Mouse (Mus musculus) hindbrain, embryonic 12.5 days (tissue): ENCODE data around the gene 1600002K03Rik. TPM values are rescaled to one million over a fixed set of nuclear protein-coding genes. Genes with fewer than 3 reads are reported as not detected.
A peak's percentile ranks its signal among the peaks of the same experiment; 100 is the strongest.

Experiments
- ATAC-seq: fragments of 200-750 bp; cut with Nextera tagmentation; 2 replicates; pipeline ENCODE4 v1.8.0; 2017; ENCODE audit warnings: moderate TSS enrichment; ENCODE audit not compliant: low FRiP score
- H3K27ac ChIP-seq: fragments of 300-500 bp; sonication (generic); 2 replicates; pipeline ENCODE4 v1.5.1; 2016; ENCODE audit warnings: mild to moderate bottlenecking
- H3K27me3 ChIP-seq: fragments of 300-500 bp; sonication (generic); 2 replicates; pipeline ENCODE4 v1.6.1; 2016; ENCODE audit warnings: mild to moderate bottlenecking
- H3K36me3 ChIP-seq: fragments of 300-500 bp; sonication (generic); 2 replicates; pipeline ENCODE4 v1.6.1; 2016; ENCODE audit warnings: mild to moderate bottlenecking
- H3K4me1 ChIP-seq: fragments of 300-500 bp; sonication (generic); 2 replicates; pipeline ENCODE4 v1.6.1; 2016
- H3K4me2 ChIP-seq: fragments of 300-500 bp; sonication (generic); replicated peaks from 2 replicates; pipeline ENCODE4 v1.6.1; 2016; ENCODE audit warnings: mild to moderate bottlenecking
- H3K4me3 ChIP-seq: fragments of 300-500 bp; sonication (generic); 2 replicates; pipeline ENCODE4 v1.5.1; 2016; ENCODE audit warnings: mild to moderate bottlenecking
- H3K9ac ChIP-seq: fragments of 300-500 bp; sonication (generic); 2 replicates; pipeline ENCODE4 v1.6.1; 2016; ENCODE audit warnings: mild to moderate bottlenecking, moderate library complexity
- H3K9me3 ChIP-seq: fragments of 300-500 bp; sonication (generic); replicated peaks from 2 replicates; pipeline ENCODE4 v1.6.1; 2016; ENCODE audit warnings: mild to moderate bottlenecking
- WGBS: fragments of 180-500 bp; shearing (Covaris S2); methylation state at CpG from one replicate; pipeline ENCODE4 v1.1.7; 2016; 5-methylcytosine and 5-hydroxymethylcytosine counted together
- polyA plus RNA-seq: library from polyadenylated mRNA; unstranded; fragments of >200 nt; fragmentation: Nextera tagmentation; extraction: Ambion mirVana; gene quantifications from 2 replicates; pipeline ENCODE4 v1.2.1, GENCODE M21; 2016

The 1600002K03Rik gene
- polyA plus RNA-seq, 1 experiment from 2014 or later: 13.3 TPM

DNA sequence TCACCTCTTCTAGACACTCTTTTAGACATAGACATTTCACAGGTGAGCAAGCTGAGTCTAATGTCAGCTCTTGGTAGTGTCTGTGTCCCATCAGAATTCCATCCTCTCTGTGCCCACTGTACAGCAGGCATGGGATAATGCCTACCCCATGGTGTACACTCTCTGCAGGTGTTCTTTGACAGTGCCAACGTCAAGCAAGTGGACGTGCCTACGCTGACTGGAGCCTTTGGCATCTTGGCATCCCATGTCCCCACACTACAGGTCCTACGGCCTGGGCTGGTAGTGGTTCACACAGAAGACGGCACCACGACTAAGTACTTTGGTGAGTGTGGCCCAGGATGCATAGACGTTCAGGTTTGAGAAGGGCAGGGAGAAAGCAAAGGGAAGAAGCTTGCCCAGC lies 29.1 kb upstream of the 1600002K03Rik start:
- 92% methylated on average over 7 of the region's 7 CpGs for WGBS
- no peak for ATAC-seq
- H3K9ac ChIP-seq: no peak overlapping the region
- H3K9me3 ChIP-seq: no peaks in the 10 kb centered on the region
- peaks cover 46% of the 10 kb centered on the region for H3K4me1 ChIP-seq
- peaks cover 20% of the 10 kb centered on the region for H3K36me3 ChIP-seq
- no peak overlapping the region for H3K4me3 ChIP-seq
- 0 out of 2 replicates have a peak overlapping the region, but pooled peaks have one; percentile 4 for H3K27ac ChIP-seq
- no peak overlapping the region for H3K4me2 ChIP-seq
- no peaks in the 10 kb centered on the region for H3K27me3 ChIP-seq

- Histone ChIP-seq H3K4me3 (no peak overlapping the region), H3K9ac (no peak overlapping the region), H3K27me3 (no peaks in the 10 kb centered on the region), H3K4me2 (no peak overlapping the region), H3K4me1 (peaks cover 45% of the 10 kb centered on the region), H3K27ac (0 out of 2 replicates have a peak overlapping the region, but pooled peaks have one; percentile 4), H3K9me3 (no peaks in the 10 kb centered on the region), H3K36me3 (peaks cover 20% of the 10 kb centered on the region)
- WGBS: 93% methylated on average over 12 of the region's 12 CpGs
- no peak for ATAC-seq
These were observed 28.6 kb upstream of the 1600002K03Rik start for GRCm38 (mm10) chr10:80144159-80144558.

DNA sequence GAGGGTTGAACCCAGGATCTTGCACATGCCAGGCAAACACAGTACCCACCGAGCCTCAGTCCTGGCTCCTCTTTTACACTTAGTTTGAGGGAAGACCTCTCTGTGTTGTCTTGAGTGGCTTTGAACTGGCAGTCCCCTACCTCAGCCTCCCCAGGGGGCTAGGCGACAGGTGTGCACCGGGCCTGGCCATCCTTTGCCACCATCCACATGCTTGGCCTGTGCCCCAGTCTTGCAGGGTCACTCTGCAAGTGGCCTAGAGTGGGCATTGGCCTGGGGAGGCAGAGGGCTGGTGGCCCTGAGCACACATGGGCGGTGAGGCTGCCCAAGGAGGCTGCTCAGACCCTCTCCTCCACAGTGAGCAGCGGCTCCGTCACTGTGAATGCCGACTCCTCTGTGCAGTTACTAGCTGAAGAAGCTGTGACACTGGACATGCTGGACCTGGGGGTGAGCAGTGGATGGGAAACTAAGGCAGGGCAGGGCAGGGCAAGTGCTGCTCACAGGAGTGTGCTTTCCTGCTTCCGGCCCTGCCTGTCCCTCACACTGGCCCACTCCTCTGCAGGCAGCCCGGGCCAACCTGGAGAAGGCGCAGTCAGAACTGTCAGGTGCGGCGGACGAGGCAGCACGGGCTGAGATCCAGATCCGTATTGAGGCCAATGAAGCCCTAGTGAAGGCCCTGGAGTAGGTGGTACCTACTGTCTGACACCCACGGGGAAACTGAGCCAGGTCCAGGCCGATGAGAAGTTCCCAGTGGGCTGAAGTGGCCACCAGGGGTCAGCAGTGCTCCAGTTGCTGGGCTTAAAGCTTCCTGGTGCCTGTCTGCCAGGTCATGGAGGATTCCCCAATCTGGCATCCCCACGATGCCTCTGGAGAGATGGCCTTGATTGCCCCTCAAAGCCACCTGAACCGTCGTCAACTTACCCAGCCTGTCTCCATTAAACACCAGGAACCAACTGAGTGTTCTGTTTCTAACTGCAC lies 27.6 kb upstream of the 1600002K03Rik start:
- H3K4me2 ChIP-seq: 0 out of 2 replicates have a peak overlapping the region, but pooled peaks have one; percentile 0
- no peak for ATAC-seq
- WGBS: 71% methylated on average over 20 of the region's 20 CpGs
- H3K4me3 ChIP-seq: 0 out of 2 replicates have a peak overlapping the region, but pooled peaks have one; percentile 3
- no peaks in the 10 kb centered on the region for H3K27me3 ChIP-seq
- 0 out of 2 replicates have a peak overlapping the region, but pooled peaks have one; percentile 31 for H3K27ac ChIP-seq
- H3K9ac ChIP-seq: no peak overlapping the region
- H3K4me1 ChIP-seq: peaks cover 40% of the 10 kb centered on the region
- H3K9me3 ChIP-seq: no peaks in the 10 kb centered on the region
- peaks cover 20% of the 10 kb centered on the region for H3K36me3 ChIP-seq

DNA sequence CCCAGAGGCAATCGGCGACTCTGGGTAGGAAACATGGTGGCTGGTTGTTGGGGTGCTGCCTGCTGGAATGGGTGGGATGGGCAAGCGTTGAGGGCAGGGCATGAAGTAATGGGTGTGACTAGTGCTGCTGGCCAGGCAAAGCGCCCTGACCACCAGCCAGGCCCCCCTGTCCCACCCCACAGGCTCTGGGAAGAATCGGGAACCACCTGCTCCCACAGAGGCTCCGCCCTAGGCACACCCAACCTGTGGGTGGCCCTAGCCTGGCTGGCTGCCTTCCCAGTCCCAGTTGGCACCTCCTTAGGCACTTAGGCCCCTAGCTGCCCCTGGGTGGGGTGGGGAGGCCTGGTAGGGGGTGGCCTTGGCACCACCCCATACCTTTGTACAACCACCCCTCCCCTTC lies 26.8 kb upstream of the 1600002K03Rik start:
- whole genome bisulfite sequencing: 92% methylated on average over 6 of the region's 6 CpGs
- H3K4me1 ChIP-seq: peaks cover 38% of the 10 kb centered on the region
- H3K27ac ChIP-seq: 0 out of 2 replicates have a peak overlapping the region, but pooled peaks have one; percentile 31
- H3K9ac ChIP-seq: no peak overlapping the region
- H3K4me3 ChIP-seq: 0 out of 2 replicates have a peak overlapping the region, but pooled peaks have one; percentile 3
- H3K27me3 ChIP-seq: no peaks in the 10 kb centered on the region
- no peaks in the 10 kb centered on the region for H3K9me3 ChIP-seq
- ATAC-seq: no peak
- H3K4me2 ChIP-seq: no peak overlapping the region
- H3K36me3 ChIP-seq: peaks cover 20% of the 10 kb centered on the region

DNA sequence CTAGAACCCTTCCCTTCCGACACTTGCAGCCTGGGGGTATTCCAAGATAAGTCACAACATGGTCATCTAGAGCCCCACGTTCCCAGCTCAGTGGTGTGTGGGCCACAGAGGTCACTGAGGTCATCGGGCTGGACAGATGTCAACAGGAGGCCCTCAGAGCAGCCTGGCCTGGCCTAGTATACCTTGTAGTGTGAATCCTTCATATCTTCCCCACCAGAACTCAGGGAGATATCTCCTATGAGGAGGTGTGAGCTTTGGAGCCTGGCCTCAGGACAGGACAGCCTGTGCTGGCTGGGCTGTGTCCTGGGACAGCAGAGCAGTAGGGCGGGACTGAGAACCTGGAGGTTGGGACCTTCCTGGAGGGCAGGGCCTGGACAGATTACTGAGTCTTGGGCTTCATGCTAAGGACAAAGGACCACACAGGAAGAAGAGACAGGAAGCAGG lies 26.2 kb upstream of the 1600002K03Rik start:
- Histone ChIP-seq H3K27me3 (no peaks in the 10 kb centered on the region), H3K9me3 (no peaks in the 10 kb centered on the region), H3K4me3 (no peak overlapping the region), H3K36me3 (peaks cover 27% of the 10 kb centered on the region), H3K9ac (no peak overlapping the region), H3K4me2 (0 out of 2 replicates have a peak overlapping the region, but pooled peaks have one; percentile 1), H3K4me1 (peaks cover 32% of the 10 kb centered on the region), H3K27ac (0 out of 2 replicates have a peak overlapping the region, but pooled peaks have one; percentile 97)
- ATAC-seq: no peak
- WGBS: 75% methylated on average over 4 of the region's 4 CpGs

GRCm38 (mm10) chr10:80147146-80147718 lies 25.5 kb upstream of the 1600002K03Rik start:
- peaks cover 35% of the 10 kb centered on the region for H3K4me1 ChIP-seq
- no peaks in the 10 kb centered on the region for H3K9me3 ChIP-seq
- 72% methylated on average over 5 of the region's 5 CpGs for WGBS
- no peaks in the 10 kb centered on the region for H3K27me3 ChIP-seq
- H3K4me3 ChIP-seq: peak overlapping the region; percentile 99
- no peak for ATAC-seq
- H3K4me2 ChIP-seq: peak overlapping the region; percentile 72
- peaks cover 33% of the 10 kb centered on the region for H3K36me3 ChIP-seq
- peak overlapping the region; percentile 91; the same call in 1 of the 2 replicates for H3K9ac ChIP-seq
- H3K27ac ChIP-seq: peak overlapping the region; percentile 97

- peak; percentile 24 for ATAC-seq
- peak within 1 kb of the TSS; percentile 72 for H3K4me2 ChIP-seq
- peak within 1 kb of the TSS; percentile 97 for H3K27ac ChIP-seq
- no peaks in the 10 kb centered on the region for H3K9me3 ChIP-seq
- H3K36me3 ChIP-seq: peaks cover 40% of the 10 kb centered on the region
- peak within 1 kb of the TSS; percentile 91 for H3K9ac ChIP-seq
- peaks cover 38% of the 10 kb centered on the region for H3K4me1 ChIP-seq
- peak within 1 kb of the TSS; percentile 99 for H3K4me3 ChIP-seq
- H3K27me3 ChIP-seq: no peaks in the 10 kb centered on the region
- WGBS: under 1% methylated on average over 42 of the region's 42 CpGs
These were observed 24.8 kb upstream of the 1600002K03Rik start, which contains the start of gene Midn for GRCm38 (mm10) chr10:80147719-80148601. TSS of gene Midn (plus strand) at chr10:80148272.

DNA sequence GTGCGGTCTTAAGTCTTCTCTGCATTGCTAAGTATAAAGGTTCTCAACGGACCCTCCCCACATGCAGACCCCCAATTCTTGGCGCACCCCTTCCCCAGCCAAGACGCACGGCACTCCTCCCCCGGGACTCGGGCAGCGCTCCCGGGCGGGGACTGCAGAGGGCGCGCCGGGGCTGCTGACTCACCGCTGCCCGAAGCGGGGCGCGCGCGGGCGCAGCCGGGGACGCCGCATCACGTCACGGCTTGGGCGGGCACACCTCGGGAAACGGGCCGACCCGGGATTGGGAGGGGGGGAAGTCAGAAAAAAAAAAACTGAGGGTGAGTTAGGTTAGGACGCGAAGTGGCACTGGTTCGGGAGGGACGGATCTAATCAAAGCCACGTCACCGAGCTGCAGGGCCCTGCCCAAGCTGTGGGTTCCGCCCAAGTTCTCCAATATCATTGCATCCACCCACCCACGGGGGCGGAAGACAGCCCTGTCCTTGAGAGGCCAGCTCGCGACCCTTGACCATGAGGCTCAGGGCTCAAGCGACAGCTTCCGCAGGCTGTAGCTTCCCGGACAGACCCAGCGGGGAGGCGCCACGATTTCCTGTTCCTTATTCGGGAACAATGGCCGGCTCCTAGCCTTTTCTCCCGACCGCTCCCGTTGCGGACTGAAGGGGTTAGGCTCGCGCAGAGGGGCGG lies 24.0 kb upstream of the 1600002K03Rik start:
- Histone ChIP-seq H3K4me2 (peak overlapping the region; percentile 72), H3K9me3 (no peaks in the 10 kb centered on the region), H3K36me3 (peaks cover 45% of the 10 kb centered on the region), H3K27me3 (no peaks in the 10 kb centered on the region), H3K4me3 (peak overlapping the region; percentile 99), H3K9ac (peak overlapping the region; percentile 91), H3K27ac (peak overlapping the region; percentile 97), H3K4me1 (peaks cover 42% of the 10 kb centered on the region)
- peak; percentile 30 for ATAC-seq
- WGBS: under 1% methylated on average over 56 of the region's 57 CpGs

DNA sequence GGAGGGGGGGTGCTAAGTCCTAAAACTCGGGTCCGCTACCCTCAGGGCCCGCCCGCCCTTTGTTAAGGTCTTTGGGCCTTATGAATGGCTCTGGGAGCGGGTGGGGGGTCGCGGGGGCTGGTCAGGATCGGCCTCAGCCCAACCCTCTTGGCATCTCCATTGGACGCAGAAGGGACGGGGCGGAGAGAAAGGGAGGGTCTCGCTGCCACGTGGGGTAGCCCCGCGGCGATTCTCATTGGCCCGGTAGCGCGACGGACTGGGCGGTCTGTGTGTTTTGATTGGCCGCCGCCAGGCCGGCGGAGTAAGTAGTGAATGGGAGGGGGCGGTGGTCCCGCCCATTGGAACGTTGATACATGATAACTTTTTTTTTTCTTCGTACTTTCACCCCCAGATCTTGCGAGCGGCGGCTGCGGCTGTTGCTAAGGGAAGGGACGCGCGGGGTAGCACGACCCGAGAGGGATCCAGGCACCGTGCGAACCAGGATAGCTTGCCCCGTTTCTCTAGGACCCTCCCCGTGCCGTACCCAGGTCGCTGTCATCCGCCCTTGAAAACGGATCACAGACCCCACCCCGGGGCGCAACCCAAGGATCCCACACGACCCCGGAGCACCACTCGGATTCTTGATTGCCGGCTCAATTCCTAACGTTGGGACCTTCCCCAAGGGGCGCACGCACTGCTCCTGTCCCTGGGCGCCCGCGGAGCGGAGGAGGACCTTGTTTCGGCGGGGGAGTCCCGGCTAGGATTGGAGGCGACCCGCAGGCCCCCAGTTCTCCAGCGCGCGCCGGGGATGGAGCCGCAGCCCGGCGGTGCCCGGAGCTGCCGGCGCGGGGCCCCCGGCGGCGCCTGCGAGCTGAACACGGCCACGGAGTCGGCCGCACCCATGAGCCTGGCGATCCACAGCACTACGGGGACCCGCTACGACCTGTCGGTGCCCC lies 23.2 kb upstream of the 1600002K03Rik start:
- peaks cover 50% of the 10 kb centered on the region for H3K4me1 ChIP-seq
- peak; percentile 83 for ATAC-seq
- peak overlapping the region; percentile 100 for H3K9ac ChIP-seq
- no peaks in the 10 kb centered on the region for H3K9me3 ChIP-seq
- under 1% methylated on average over 87 of the region's 88 CpGs for WGBS
- H3K4me2 ChIP-seq: peak overlapping the region; percentile 99
- H3K4me3 ChIP-seq: peak overlapping the region; percentile 99
- peak overlapping the region; percentile 100 for H3K27ac ChIP-seq
- H3K36me3 ChIP-seq: peaks cover 45% of the 10 kb centered on the region
- H3K27me3 ChIP-seq: no peaks in the 10 kb centered on the region
